Mouse (Mus musculus) CH12F3 (cell line): ENCODE results near the gene Dnajb8.

Experiments
- in situ Hi-C: fragments of 300-500 bp; cut with MboI; formaldehyde crosslinking; loops from 2 replicates; pipeline ENCODE4 v1.14.3; 2020; ENCODE audit warnings: low sequenced_read_pairs

The Dnajb8 gene

GRCm38 (mm10) chr6:88199001-88199717 is 22.9 kb upstream of the Dnajb8 start:
- in situ Hi-C loops, result no loop called here

DNA sequence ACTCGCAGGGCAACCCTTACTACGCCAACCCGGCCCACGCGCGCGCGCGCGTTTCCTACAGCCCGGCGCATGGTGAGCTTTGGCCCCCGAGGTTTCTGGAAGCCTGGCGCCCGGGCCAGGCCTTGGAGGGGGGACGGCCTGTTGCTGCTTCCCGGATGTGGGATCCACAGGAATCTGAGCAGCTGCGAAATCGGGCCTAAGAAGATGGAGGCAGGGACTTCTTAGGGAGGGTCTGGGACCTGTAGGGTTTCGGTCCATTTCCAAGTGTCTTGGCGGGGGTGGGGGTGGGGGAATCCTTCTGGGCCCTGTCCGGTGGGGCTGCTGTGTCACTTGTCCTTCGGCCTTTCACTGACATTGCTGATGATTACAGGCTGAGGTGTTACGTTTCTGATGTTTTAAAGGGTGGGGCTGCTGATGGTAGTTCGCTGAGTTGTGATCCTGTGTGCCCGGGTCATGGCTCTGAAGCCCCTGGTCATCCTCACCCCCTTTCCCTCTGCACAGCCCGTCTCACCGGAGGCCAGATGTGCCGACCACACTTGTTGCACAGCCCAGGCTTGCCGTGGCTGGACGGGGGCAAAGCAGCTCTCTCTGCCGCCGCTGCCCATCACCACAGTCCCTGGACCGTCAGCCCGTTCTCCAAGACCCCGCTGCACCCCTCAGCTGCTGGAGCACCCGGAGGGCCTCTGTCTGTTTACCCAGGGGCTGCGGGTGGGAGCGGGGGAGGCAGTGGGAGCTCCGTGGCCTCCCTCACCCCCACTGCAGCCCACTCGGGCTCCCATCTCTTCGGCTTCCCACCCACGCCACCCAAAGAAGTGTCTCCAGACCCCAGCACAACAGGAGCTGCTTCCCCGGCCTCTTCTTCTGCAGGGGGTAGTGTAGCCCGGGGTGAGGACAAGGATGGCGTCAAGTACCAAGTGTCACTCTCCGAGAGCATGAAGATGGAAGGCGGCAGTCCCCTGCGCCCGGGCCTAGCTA is 22.1 kb upstream of the Dnajb8 start:
- in situ Hi-C loops, result no loop called here

DNA sequence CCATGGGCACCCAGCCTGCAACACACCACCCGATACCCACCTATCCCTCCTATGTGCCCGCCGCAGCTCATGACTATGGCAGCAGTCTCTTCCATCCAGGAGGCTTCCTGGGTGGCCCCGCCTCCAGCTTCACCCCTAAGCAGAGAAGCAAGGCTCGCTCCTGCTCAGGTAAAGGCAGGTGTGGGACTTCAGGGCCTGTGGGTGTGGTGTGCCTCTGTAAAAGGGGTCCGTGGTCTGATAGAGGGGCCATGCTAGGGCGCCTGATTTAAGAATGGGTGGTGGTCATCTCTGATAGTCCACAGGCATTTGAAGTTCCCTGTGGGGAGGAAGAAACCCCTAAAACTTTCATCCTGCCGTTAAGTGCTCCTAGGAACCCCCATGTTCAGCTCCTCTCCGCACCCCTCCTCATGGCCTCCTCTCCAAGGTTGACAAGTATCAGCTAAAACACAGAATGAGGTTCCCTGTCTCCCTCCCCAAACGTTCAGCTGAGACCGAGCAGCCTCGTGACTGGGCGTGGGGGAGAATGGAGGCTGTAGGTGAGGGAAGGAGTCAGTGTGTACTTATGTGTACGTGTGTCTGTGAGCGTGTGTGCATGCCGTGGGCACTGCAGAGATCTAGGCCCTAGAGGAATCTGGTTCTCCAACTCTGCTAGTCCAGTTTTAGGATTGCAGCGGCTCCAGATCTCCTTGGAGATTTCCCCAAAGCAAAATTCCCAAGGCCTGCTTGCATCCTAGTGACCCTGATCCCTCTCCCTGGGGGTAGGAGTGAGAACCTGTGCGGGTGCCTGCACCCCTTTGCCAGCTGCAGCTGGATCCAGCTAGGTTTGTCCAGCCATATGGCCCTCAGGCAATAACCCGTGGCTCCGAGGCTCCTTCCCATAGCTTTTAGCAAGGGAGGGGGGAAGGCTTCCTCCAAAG is 21.1 kb upstream of the Dnajb8 start:
- in situ Hi-C loops, result no loop called here

DNA sequence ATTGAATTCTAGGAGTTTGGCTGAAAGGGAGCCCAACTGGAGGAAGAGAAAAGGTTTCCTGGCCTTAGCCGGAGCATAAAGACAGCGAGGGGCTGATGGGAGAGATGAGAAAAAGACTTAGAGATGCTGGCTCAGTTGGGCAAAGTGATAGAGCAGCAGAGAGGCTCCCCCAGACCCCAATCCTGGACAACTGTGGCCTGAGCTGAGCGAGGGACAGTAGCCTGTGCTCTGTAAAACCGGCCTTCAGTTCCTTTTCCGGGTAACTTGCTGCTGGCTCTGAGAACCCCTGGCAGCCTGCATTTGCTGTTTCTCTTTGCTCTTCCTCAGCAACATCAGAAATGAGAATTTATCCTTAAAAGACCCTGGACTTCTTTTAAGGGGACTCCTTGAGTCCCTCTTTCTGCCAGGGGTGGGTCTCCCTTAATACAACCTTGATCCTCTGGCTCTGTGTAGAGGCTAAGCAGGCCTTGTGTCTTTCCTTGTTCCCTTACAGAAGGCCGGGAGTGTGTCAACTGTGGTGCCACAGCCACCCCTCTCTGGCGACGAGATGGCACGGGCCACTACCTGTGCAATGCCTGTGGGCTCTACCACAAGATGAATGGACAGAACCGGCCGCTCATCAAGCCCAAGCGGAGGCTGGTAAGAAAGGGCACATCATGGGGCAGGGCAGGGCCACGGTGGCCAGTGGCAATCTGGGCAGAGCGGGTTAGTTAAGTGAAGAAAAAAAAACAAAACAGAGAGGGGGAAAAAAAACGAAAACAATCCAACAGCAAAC is 20.0 kb upstream of the Dnajb8 start:
- in situ Hi-C loops, result no loop called here

GRCm38 (mm10) chr6:88202921-88203690 is 19.0 kb upstream of the Dnajb8 start:
- in situ Hi-C loops, result no loop called here

DNA sequence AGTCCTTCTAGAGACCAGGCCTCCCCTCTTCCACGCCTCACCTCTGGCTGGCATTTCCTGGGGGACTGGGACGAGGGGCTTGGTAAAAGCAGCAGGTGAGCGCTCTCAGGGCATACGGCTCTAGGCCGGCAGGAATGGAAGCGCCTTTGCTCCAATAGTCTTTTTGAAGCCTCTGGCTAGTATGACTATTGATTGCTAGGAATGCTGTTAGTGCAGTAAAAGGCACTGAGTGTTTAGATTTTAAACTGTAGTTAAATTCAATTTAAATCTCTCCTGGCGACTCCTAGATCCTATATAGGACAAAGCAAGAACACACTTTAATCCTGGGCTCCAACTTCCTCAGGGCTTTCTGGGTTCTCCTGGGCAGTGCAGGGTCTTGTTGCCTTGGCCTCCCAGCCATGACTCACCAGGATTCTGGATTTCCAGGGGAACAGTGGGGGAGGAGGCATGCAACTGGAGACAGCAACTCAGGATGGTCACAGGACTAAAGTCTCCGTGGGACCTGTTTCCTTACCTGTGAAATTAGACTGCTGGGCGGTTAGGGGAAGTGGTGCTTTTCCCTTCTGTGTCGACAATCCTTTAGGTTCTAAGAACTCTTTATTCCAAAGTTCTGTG is 18.2 kb upstream of the Dnajb8 start:
- in situ Hi-C loops, result no loop called here

DNA sequence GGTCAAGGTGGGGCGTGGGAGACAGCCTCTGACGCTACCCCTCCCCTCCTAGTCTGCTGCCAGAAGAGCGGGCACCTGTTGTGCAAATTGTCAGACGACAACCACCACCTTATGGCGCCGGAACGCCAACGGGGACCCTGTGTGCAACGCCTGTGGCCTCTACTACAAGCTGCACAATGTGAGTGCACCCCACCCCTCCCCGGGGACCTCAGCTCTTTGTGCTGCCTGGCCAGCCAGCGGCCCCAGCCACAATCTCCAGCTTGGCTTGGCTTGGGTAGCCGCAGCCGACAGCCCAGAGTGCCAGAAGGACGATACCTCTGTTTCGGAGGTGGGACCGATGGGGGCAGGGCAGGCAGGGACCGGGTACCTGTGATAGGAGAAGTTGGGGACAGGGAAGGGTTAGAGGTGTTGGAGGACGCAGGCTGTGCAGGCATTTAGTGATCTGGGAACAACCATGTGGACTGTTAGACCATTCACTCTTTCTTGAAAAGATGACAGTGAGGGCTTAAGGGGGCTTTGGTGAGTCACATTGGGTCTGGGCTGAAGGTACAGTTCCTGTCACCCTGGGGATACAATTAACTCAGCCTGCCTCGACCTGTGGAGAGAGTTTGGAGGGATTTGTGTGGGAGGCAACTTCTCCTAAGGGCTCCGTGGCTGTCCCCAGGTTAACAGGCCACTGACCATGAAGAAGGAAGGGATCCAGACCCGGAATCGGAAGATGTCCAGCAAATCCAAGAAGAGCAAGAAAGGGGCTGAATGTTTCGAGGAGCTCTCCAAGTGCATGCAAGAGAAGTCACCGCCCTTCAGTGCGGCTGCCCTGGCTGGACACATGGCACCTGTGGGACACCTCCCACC is 17.3 kb upstream of the Dnajb8 start:
- in situ Hi-C loops, result no loop called here

DNA sequence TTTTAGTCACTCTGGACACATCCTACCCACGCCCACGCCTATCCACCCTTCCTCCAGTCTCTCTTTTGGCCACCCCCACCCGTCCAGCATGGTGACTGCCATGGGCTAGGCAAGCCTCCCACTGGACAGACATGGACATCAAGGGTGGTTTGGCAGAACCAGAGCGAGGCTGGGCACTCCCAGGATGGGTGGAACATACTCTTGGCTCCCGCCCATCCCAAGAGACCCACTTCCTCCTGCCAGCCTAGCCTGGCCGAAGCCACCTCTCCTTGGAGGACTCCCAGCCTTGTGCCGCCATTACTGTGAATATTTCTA is 16.7 kb upstream of the Dnajb8 start:
- in situ Hi-C loops, result no loop called here

- in situ Hi-C loops, result no loop called here
These were observed 16.1 kb upstream of the Dnajb8 start for GRCm38 (mm10) chr6:88205937-88206336.

GRCm38 (mm10) chr6:88206566-88206965 is 15.5 kb upstream of the Dnajb8 start:
- in situ Hi-C loops, result no loop called here

DNA sequence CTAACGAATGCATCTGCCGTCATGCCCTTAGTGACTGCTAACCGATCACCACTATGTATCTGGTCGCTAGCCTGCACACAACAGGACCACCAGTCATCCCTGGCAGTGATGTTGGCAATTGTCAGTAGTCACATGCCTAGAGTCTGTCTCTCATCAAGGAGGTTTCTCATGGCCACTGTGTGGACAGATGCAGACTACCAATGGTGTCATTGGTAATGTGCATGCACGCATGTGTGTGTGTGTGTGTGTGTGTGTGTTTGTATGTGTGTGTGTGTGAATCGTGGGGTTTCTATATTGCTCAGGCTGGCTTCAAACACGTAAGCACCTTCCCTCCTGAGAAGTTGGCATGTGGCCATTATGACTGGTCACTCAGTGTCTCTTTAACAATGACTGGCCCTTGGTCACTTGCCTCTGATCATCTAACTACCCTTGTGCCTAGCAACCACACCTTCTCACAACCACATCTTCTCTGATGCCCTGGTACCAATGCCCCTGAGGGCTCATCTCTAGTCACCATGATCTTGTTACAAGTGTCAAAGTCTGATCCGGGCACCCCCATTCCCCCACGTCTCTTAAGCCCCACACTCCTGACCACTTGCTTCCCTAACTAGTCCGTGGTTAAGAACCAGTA is 14.6 kb upstream of the Dnajb8 start:
- in situ Hi-C loops, result no loop called here

- in situ Hi-C loops, result no loop called here
These were observed 13.7 kb upstream of the Dnajb8 start for GRCm38 (mm10) chr6:88208321-88208720.

- in situ Hi-C loops, result no loop called here
These were observed 12.6 kb upstream of the Dnajb8 start for GRCm38 (mm10) chr6:88209453-88209852.

- in situ Hi-C loops, result no loop called here
These were observed 11.9 kb upstream of the Dnajb8 start for GRCm38 (mm10) chr6:88210182-88210581.

GRCm38 (mm10) chr6:88215797-88216196 is 6.3 kb upstream of the Dnajb8 start:
- in situ Hi-C loops, result no loop called here

- in situ Hi-C loops, result no loop called here
These were observed 5.9 kb upstream of the Dnajb8 start for GRCm38 (mm10) chr6:88216199-88216598.

GRCm38 (mm10) chr6:88219094-88219493 is 3.0 kb upstream of the Dnajb8 start:
- in situ Hi-C loops, result no loop called here

DNA sequence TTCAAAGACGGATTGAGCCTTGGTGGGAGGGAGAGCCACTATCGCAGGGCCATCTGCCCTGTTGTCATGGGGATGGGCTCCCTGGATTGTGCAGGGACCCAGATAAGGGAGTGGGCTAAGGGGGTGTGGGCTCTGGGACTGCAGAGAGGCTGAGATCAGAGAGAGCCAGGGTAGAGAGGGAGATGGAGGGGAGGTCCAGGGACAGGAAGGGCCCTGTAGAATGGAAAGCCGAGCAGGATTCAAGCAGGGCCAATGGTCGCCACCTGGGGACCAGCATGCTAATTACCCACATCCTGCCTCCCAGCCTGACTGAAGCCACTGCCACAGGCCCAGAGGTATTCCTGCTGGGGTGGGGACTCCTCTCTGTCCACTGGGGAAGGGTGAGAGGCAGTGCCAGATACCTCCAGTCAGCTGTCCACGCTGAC is 4.5 kb downstream of the Dnajb8 start:
- in situ Hi-C loops, result no loop called here
